Mouse (Mus musculus): Measurements from ENCODE around the gene Sdr42e1. TPM values are rescaled to one million over a fixed set of nuclear protein-coding genes. Genes with fewer than 3 reads are reported as not detected.

Sdr42e1 gene
- total RNA-seq, 2 experiments from 2014 or later: 3.1 to 3.5 TPM

DNA sequence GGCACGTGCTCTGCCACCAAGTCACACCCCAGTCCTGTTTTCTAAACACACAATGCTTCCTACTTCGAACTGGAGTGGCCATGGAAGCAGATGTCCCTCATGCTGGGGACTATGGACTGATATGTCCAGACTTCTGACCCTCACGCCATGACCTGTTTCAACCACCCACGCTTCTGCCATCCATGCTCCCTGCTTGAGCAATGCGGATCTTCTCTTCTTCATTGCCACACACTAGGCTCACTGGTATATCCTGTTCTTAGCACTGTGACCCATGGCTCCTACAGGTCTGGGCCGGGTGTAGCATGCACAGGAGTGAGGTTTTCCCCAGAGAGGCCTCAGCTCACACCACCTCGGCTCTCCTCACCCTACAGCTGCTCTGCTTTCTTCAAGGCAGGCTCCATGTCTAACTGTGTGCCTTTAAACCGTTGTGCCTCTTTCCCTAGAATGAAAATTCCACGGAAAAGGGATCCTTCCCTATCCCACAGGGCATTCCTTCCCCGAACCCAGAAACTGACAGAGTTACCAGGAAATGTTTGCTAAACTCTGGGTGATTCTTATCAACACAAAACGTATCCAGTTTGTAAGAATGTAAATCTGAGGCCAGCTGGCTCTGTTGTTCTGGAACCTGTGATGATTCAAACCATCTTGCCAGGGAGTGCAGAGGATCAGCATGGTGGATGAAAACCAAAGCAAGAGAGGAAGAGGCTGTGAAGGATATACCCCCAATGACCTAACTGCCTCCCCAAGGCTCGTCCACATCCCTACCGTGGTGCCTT, 6.0 kb downstream of the Sdr42e1 start:
- intact Hi-C loops (cut with DNase I): no loop called here
- no peak for DNase-seq

DNA sequence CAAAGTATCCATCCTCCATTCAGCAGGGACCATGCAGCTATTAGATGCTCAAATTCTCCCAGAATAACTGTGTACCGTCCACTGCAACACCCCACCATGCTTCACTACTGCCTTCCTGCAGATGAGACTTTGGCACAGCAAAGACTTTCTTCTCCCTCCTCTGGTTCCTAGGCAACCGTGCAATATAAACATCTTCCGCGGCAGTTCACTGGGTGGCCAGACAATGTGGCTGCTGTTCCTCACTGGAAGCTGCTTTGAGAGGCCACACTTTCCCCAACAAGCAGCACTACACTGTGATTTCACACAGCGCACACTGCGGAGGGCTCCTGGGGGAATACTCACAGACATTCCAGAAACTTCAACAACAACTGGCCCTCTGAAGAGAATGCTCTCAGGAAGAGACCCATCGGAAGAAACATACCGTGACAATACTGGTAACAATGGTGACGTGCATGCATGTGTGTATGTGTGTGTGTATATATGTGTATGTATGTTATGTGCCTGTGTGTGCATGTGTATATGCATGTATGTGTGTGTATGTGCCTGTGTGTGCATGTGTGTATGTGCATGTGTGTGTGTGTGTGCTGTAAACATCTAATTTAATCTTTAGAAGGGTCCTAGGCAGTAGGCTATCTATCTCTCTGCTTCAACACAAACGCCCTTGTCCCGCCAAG, 13.0 kb downstream of the Sdr42e1 start:
- DNase-seq: peak; percentile 17
- intact Hi-C loops (cut with DNase I): no loop called here

DNA sequence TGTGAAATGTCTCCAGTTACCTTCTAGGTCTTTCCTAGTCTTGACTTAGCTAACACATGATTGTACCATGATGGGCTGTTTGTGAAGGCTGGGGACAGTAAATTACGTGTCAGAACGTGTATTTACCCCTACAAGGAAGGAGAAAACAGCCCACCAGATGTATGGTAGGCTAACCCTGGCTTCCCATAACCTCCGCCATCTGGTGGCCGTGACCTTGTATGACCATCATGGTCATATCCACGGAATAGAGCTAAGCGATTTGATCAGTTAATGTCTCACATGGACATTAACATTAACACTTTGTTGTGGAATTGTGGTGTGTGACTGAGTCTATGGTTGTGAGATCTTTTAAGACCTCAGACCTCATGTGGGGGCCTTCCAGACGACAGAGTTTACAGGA, 14.5 kb downstream of the Sdr42e1 start:
- intact Hi-C loops (cut with DNase I): no loop called here
- peak; percentile 10 for DNase-seq

DNA sequence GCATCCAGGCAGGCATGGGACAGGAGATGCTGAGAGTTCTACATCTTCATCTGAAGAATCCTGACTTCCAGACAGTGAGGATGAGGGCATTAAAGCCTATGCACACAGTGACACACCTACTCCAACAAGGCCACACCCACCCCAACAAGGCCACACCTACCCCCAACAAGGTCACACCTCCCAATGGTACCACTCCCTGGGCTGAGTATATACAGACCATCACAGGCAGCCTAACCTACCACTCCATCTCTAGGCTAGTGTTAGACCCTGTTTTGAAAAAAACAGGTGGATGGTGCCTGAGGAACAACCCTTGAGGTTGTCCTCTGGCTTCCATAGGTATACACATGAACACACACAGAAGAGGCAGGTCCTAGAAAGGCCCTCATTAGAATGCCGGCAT, 21.2 kb downstream of the Sdr42e1 start:
- intact Hi-C loops (cut with DNase I): no loop called here
- no peak for DNase-seq

DNA sequence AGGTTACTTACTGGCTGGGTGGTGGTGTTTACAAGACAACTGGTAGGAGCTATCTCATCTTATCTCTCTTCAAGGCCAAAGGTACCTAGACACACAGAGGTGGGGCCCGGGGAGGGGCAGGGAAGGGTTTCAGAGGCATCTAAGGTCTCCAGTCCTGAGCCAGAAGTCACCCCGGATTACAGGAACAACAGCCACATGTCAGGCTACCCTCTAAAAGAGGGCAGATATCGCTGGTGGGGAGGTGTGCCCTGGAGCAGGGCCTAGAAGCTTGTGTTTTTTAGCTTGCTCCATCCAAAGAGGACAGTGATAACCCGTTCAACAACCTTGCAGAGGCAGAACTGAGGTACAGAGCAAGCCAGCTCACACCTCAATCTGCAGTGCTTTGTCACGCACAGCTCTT, 27.0 kb downstream of the Sdr42e1 start:
- intact Hi-C loops (cut with DNase I): loop anchor here (10.0 kb wide), 2 partner anchors 628 to 1208 kb away; no protein-coding TSS in a partner anchor
- no peak for DNase-seq

DNA sequence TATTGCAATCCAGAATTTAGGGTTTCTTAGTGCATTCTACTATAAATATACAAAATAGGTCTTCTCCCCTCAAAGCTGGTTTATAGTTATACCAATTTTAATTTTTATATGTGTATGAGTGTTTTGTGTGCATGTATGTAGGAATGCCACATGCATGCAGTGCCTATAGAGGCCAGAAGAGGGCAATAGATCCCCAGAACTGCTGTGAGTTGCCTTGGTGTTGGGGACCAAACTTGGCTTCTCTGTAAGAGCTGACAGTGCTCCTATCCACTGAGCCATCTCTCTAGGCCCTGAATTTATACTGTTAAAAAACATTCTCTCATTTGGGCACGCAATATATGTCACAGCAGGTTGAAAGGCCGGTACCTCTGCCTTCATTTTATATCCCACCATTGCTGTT, 27.5 kb downstream of the Sdr42e1 start:
- peak; percentile 63 for DNase-seq
- intact Hi-C loops (cut with DNase I): loop anchor here (10.0 kb wide), 2 partner anchors 629 to 1209 kb away; no protein-coding TSS in a partner anchor

DNA sequence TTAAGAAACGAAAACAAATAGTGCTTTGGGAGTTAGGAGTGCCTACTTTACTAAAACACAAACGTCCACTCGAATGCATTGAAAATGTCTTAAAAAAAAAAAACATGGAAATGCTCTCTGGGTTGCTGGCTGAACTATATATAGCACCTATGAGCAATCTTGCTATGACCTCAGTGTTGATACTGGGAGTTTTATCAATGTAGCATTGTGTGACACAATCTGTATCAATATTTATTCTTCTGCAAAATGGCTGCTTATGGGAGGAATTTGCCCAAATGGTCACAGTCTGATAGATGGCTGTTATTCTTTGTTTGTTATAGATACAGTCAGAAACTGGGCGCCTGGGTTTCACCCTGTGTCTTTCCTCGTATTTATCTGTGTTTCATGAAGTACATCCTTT, 28.0 kb downstream of the Sdr42e1 start:
- intact Hi-C loops (cut with DNase I): loop anchor here (10.0 kb wide), 2 partner anchors 629 to 1209 kb away; no protein-coding TSS in a partner anchor
- no peak for DNase-seq

DNA sequence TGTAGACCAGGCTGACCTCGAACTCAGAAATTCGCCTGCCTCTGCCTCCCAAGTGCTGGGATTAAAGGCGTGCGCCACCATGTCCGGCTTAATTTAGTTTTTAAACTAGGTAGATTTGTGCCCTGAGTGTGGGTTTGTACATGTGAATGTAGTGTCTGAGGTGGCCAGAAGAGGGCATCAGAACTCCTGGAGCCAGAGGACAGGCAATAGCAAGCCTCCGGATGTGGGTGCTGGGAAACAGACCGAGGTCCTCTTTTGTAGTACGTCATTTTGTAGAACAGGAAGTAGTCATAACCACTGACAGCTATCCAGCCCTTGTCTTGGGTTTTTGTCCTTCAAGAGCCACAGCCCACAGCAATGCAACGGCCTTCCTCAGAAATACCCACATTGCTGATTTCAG, 33.9 kb downstream of the Sdr42e1 start:
- intact Hi-C loops (cut with DNase I): loop anchor here (10.0 kb wide), 3 partner anchors 635 to 1745 kb away; no protein-coding TSS in a partner anchor
- DNase-seq: no peak

DNA sequence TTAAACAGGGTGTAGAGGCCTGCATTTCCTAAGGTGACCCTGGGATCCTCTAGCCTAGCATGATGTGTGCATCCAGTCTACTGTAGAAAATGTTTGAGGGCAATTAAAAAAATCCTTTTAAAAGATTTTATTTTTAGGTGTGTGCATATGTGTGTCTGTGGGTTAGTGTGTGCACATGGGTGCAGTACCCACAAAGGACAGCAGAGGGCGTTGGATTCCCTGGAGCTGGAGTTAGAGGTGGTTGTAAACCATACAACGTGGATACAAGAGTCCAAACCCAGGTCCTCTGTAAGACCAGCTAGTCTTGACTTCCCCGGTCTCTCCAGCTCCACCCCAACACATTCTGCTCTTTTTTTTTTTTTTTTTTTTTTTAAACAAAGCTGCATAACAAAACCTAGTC, 36.0 kb downstream of the Sdr42e1 start:
- DNase-seq: no peak
- intact Hi-C loops (cut with DNase I): loop anchor here (10.0 kb wide), 1 partner anchor 1747 kb away; no protein-coding TSS in a partner anchor

DNA sequence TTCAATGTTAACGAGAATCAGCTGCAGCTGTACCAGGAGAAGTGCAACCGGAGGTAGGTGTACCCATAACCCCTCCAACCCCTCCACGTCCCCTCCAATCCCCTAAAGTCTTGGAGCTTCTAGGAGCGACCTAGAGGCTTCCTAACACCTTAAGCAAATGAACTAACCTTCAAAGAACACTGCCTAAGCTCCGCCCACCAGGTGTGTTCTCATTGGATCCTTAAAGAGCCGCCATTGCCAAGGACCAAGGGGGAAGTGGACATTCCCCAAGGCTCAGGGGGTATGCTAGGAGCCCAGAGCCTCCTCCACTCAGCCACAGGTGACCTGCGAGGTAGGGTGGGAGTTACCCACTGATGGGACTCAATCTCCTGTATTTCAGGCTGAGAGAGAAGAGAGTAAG, 39.1 kb downstream of the Sdr42e1 start:
- DNase-seq: no peak
- intact Hi-C loops (cut with DNase I): loop anchor here (10.0 kb wide), 1 partner anchor 1750 kb away; no protein-coding TSS in a partner anchor

DNA sequence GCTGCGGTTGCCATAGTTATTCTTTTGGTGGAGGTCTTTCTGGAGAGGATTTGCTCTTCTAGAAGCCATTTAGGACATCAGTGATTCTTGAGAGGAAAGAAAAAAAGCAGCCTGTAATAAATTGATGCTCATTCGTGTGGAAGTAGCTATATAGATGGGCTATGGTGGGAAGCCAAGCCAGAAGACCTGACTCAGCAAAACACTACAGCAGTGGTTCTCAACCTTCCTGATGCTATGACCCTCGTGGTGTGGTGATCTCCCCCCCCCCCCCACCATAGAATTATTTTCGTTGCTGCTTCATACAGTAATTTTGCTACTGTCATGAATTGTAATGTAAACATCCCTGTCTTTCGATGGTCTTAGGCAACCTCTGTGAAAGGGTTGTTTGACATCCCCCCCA, 41.0 kb downstream of the Sdr42e1 start:
- intact Hi-C loops (cut with DNase I): loop anchor here (10.0 kb wide), 1 partner anchor 1752 kb away; no protein-coding TSS in a partner anchor
- no peak for DNase-seq

DNA sequence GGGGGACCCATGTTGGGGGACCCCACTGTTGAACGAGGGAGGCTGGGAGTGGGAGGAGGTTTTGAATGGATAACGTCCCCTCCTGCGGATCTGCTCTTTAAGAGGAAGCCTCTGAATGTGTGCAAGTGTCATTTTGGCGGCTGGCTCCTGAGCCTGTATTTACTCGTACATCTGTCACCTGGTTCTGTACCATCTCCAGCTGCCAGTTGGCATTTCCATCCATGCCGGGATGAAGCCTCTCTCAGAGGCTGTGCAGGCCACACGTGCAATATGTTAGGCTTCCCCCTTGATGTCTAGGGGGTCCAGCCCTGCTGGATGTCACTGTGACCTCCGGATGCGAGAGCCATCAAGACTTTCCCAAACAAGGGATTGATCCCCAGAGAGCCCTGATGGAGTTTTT, 46.4 kb downstream of the Sdr42e1 start:
- DNase-seq: peak; percentile 40
- intact Hi-C loops (cut with DNase I): no loop called here

DNA sequence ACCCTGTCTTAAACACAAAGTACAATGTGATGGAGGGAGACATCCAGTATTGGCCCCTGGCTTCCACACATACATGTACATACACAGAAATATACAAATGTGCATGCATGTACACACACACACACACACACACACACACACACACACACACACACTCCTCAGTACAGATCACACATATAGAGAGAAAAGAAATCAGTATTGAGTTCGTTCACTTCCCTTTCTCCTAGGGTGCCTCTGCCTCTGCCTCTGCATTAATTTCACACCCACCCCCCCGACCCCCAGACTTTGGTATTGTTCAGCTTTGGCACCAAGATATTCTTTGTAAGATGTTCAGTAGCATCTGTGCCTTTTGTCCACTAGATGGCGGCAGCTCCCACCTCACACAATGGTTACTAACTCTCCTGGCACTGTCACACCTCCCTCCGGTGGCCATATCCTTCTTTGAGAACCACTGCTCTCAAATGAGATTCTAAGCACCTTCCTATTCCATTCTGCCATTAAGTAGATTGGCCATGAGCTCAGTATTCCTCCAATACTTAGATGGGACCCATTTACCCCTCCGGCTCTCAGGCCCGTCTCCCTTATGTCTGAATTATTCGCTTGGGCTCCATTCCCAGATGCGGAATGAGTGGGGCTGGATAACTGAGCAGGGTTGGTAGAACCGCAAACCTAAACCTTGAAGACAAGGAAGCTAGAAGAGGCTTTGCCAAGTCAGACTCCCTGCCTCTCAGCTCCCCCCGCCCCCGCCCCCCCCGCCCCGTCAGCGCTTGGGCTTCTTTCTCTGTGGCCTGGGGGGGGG, 47.2 kb downstream of the Sdr42e1 start:
- intact Hi-C loops (cut with DNase I): no loop called here
- DNase-seq: peak; percentile 76

DNA sequence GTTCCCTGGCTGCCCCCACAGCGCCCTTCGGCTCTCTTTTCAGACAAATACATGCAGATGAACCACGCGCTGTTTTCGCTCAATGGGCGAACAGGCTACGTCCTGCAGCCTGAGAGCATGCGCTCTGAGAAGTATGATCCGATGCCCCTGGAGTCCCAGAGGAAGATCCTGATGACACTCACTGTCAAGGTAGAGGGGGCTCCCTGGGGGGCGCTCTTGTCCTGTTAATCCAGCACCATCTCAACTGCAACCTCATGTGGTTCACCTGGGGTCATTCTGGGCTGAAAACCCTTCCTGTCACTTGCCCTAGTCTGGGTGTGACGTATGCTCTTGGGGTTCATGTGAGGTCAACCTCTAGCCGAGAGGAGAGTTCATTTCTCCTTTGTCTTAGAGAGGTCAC, 60.6 kb downstream of the Sdr42e1 start:
- DNase-seq: no peak
- intact Hi-C loops (cut with DNase I): no loop called here

Other genes starting within 250 kb of the Sdr42e1 start
- gene Plcg2, start 175.4 kb downstream of the Sdr42e1 start, total RNA-seq (2021): 1 to 10 TPM; 1.4 to 1.5 TPM
- gene Hsd17b2, start 28.2 kb upstream of the Sdr42e1 start, total RNA-seq (2021): not detected
- gene Mphosph6, start 128.3 kb upstream of the Sdr42e1 start, total RNA-seq (2021): 10 to 100 TPM; 22.3 to 22.9 TPM

Measured in left cerebral cortex, postnatal 4 days (tissue).